Mouse (Mus musculus) CH12.LX (cell line): ENCODE data around the gene Pirb. TPM values are rescaled to one million over a fixed set of nuclear protein-coding genes. Genes with fewer than 3 reads are reported as not detected.

ENCODE experiments used
- DNase-seq: peaks from one replicate; pipeline ENCODE4 v3.0.0-alpha.2; 2013; ENCODE audit errors: extremely low read depth
- H3K27ac ChIP-seq: 2 replicates; pipeline ENCODE4 v1.5.1; 2012; ENCODE audit warnings: low read depth, mild to moderate bottlenecking, control low read depth, moderate library complexity; ENCODE audit not compliant: insufficient read depth
- H3K27me3 ChIP-seq: replicated peaks from 2 replicates; pipeline ENCODE3; 2012; ENCODE audit warnings: inconsistent platforms
- H3K36me3 ChIP-seq, 2 experiments: replicated peaks in 1 of 2; 2 replicates each; pipeline versions ENCODE3 to v1.6.1; 2012; ENCODE audit warnings: inconsistent platforms in 1 of 2, low read length in 1 of 2, mild to moderate bottlenecking in 1 of 2, mixed read lengths in 1 of 2, moderate library complexity in 1 of 2; ENCODE audit not compliant: control insufficient read depth in 1 of 2, insufficient read depth in 1 of 2
- H3K4me1 ChIP-seq, 2 experiments: 2 replicates each; pipeline ENCODE4 v1.6.1; 2012; ENCODE audit warnings: inconsistent platforms in 1 of 2, moderate library complexity in 1 of 2; ENCODE audit not compliant: insufficient read depth in 2 of 2, control insufficient read depth in 1 of 2
- H3K4me2 ChIP-seq: 2 replicates; pipeline ENCODE4 v1.6.1; 2012; ENCODE audit warnings: low read depth, mild to moderate bottlenecking, control low read depth; ENCODE audit not compliant: poor library complexity, insufficient read depth, severe bottlenecking
- H3K4me3 ChIP-seq, 3 experiments: fragments of 150-350 bp in 1 of 3; sonication (generic) in 1 of 3; replicated peaks in 1 of 3; 2 replicates each; pipeline versions ENCODE3 to v1.5.1; 2011 to 2012; ENCODE audit warnings: low read depth in 2 of 3, low read length in 2 of 3, mild to moderate bottlenecking in 2 of 3, moderate library complexity in 2 of 3, control low read depth in 1 of 3, improper control_type of control experiment in 1 of 3, inconsistent platforms in 1 of 3, mixed read lengths in 1 of 3; ENCODE audit not compliant: poor library complexity in 1 of 3
- H3K79me2 ChIP-seq: replicated peaks from 2 replicates; pipeline ENCODE4 v1.6.1; 2012; ENCODE audit warnings: mild to moderate bottlenecking, moderate library complexity; ENCODE audit not compliant: control insufficient read depth, poor library complexity, insufficient read depth, severe bottlenecking; ENCODE audit errors: extremely low read depth
- H3K9ac ChIP-seq: 2 replicates; pipeline ENCODE4 v1.6.1; 2012; ENCODE audit warnings: low read depth, mild to moderate bottlenecking, control low read depth, moderate library complexity; ENCODE audit not compliant: insufficient read depth
- H3K9me3 ChIP-seq: replicated peaks from 2 replicates; pipeline ENCODE3; 2012; ENCODE audit warnings: low read length, inconsistent platforms, mixed read lengths
- BHLHE40 ChIP-seq: IDR thresholded peaks from 2 replicates; pipeline ENCODE4 v1.6.1; 2011; ENCODE audit warnings: mild to moderate bottlenecking, low read depth, low read length, improper control_type of control experiment
- CHD1 ChIP-seq: IDR thresholded peaks from 2 replicates; pipeline ENCODE4 v1.6.1; 2012; ENCODE audit warnings: low read depth, low read length, improper control_type of control experiment, inconsistent platforms
- CHD2 ChIP-seq: IDR thresholded peaks from 2 replicates; pipeline ENCODE4 v1.6.1; 2011; ENCODE audit warnings: low read length, improper control_type of control experiment
- E2F4 ChIP-seq: IDR thresholded peaks from 2 replicates; pipeline ENCODE4 v1.6.1; 2011; ENCODE audit warnings: low read depth, low read length, improper control_type of control experiment; ENCODE audit not compliant: insufficient replicate concordance
- EP300 ChIP-seq: IDR thresholded peaks from 2 replicates; pipeline ENCODE4 v1.6.1; 2011; ENCODE audit warnings: low read length, improper control_type of control experiment
- HCFC1 ChIP-seq: IDR thresholded peaks from 2 replicates; pipeline ENCODE4 v1.6.1; 2012; ENCODE audit warnings: low read depth, mild to moderate bottlenecking, inconsistent platforms, low read length, improper control_type of control experiment
- JUND ChIP-seq: conservative IDR thresholded peaks from 2 replicates; pipeline ENCODE4 v1.6.1; 2011; ENCODE audit warnings: low read depth, low read length, improper control_type of control experiment
- KAT2A ChIP-seq: IDR thresholded peaks from 2 replicates; pipeline ENCODE4 v1.6.1; 2012; ENCODE audit warnings: low read length, improper control_type of control experiment, inconsistent platforms; ENCODE audit not compliant: insufficient replicate concordance
- MAFK ChIP-seq: IDR thresholded peaks from 2 replicates; pipeline ENCODE4 v1.6.1; 2011; ENCODE audit warnings: low read length, improper control_type of control experiment; ENCODE audit not compliant: insufficient replicate concordance
- MAZ ChIP-seq: IDR thresholded peaks from 2 replicates; pipeline ENCODE4 v1.6.1; 2012; ENCODE audit warnings: low read depth, mild to moderate bottlenecking, inconsistent platforms, low read length, improper control_type of control experiment, moderate library complexity
- MEF2A ChIP-seq: IDR thresholded peaks from 2 replicates; pipeline ENCODE4 v1.6.1; 2014; ENCODE audit warnings: low read depth, mild to moderate bottlenecking, inconsistent platforms, low read length, improper control_type of control experiment, borderline replicate concordance
- MXI1 ChIP-seq: IDR thresholded peaks from 2 replicates; pipeline ENCODE4 v1.6.1; 2011; ENCODE audit warnings: mild to moderate bottlenecking, low read depth, low read length, improper control_type of control experiment
- MYC ChIP-seq: IDR thresholded peaks from 2 replicates; pipeline ENCODE4 v1.6.1; 2011; ENCODE audit warnings: low read depth, mild to moderate bottlenecking, improper control_type of control experiment, low read length
- NELFE ChIP-seq: IDR thresholded peaks from 2 replicates; pipeline ENCODE4 v1.6.1; 2011; ENCODE audit warnings: low read depth, low read length, improper control_type of control experiment
- PAX5 ChIP-seq: IDR thresholded peaks from 2 replicates; pipeline ENCODE4 v1.6.1; 2012; ENCODE audit warnings: low read length, inconsistent platforms, mixed read lengths
- POLR2A ChIP-seq: IDR thresholded peaks from 2 replicates; pipeline ENCODE4 v1.6.1; 2011; ENCODE audit warnings: low read depth, mild to moderate bottlenecking, improper control_type of control experiment, low read length
- POLR2AphosphoS2 ChIP-seq: IDR thresholded peaks from 2 replicates; pipeline ENCODE4 v1.6.1; 2011; ENCODE audit warnings: low read depth, low read length, improper control_type of control experiment
- RAD21 ChIP-seq: IDR thresholded peaks from 2 replicates; pipeline ENCODE4 v1.6.1; 2011; ENCODE audit warnings: low read depth, mild to moderate bottlenecking, low read length, improper control_type of control experiment, moderate library complexity
- RCOR1 ChIP-seq: conservative IDR thresholded peaks from 2 replicates; pipeline ENCODE4 v1.6.1; 2012; ENCODE audit warnings: low read depth, mild to moderate bottlenecking, inconsistent platforms, low read length, improper control_type of control experiment
- SIN3A ChIP-seq: IDR thresholded peaks from 2 replicates; pipeline ENCODE4 v1.6.1; 2012; ENCODE audit warnings: low read length, improper control_type of control experiment, inconsistent platforms
- SMC3 ChIP-seq: IDR thresholded peaks from 2 replicates; pipeline ENCODE4 v1.6.1; 2011; ENCODE audit warnings: low read depth, low read length, improper control_type of control experiment
- TBP ChIP-seq: conservative IDR thresholded peaks from 2 replicates; pipeline ENCODE4 v1.6.1; 2011; ENCODE audit warnings: low read depth, low read length, improper control_type of control experiment
- USF1 ChIP-seq: IDR thresholded peaks from 2 replicates; pipeline ENCODE4 v1.6.1; 2014; ENCODE audit warnings: low read depth, mild to moderate bottlenecking, inconsistent platforms, low read length, improper control_type of control experiment
- USF2 ChIP-seq: conservative IDR thresholded peaks from 2 replicates; pipeline ENCODE4 v1.6.1; 2011; ENCODE audit warnings: low read depth, low read length, improper control_type of control experiment
- ZMIZ1 ChIP-seq: IDR thresholded peaks from 2 replicates; pipeline ENCODE4 v1.6.1; 2012; ENCODE audit warnings: low read depth, mild to moderate bottlenecking, inconsistent platforms, low read length, improper control_type of control experiment
- dilution Hi-C: fragments of 300-500 bp; cut with MboI; formaldehyde crosslinking; loops from 2 replicates; pipeline ENCODE4 v1.14.3; 2020; ENCODE audit warnings: low sequenced_read_pairs; ENCODE audit not compliant: extremely low pct_unique_long_range_greater_than_20kb, extremely low pct_ligation_motif_present
- in situ Hi-C: fragments of 300-500 bp; cut with MboI; formaldehyde crosslinking; loops from 3 replicates; pipeline ENCODE4 v1.14.3; 2019; ENCODE audit warnings: low sequenced_read_pairs, low pct_ligation_motif_present, low pct_unique_long_range_greater_than_20kb, mixed read lengths
- polyA plus RNA-seq: library from polyadenylated mRNA; unstranded; fragments of >175 nt; gene quantifications from 2 replicates; pipeline ENCODE4 v1.2.1, GENCODE M21; 2012; ENCODE audit warnings: low read depth; ENCODE audit not compliant: insufficient read length
- total RNA-seq, 2 experiments: library from RNA; depleted of rRNA; stranded (reverse); fragments of 300-350 nt in 1 of 2; fragments of >200 nt in 1 of 2; gene quantifications; 2 replicates each; pipeline ENCODE4 v1.2.3; 2012 to 2014

Pirb gene
- total and polyA plus RNA-seq, 3 experiments = 2.8 to 10.7 (median 5.0) TPM

DNA sequence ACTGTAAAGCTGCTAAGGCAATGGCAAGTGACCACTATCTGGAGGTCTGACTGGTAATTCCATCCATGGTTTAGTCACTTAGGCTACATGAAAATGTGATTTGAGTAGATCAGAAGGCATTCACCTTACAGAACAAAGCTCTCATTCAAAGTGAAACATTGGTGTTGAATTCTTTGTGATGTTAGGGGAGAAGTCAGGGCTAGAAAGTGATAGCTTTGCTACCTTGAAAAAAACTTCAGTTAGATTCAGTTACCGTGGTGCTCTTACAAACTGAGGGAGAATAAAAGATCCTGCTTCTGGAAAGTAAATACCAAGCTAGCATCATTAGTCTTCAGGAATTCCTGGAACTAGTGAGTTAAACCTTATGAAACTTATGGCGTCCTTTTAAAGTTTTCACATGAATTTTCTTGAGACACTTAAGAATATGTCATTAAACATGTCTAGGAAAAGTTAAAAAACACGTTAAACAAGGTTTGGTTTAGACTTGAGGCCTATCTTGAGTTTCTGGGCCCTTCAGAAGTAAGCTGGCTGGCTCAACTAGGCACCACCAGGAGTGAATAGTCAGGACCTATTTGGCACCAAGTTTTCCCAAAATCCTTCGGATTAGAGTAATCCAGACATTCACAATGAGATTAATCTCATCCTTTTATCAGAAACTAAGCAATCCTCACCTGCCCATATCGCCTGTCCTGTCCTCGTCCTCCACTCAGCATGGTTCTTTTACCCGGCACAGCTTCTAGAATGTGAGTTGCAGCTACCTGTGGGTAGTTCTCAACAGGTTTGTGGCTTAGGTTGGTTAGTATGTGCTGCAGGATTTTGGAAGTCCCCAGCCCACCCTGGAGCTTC, 12.4 kb downstream of the Pirb start:
- no peaks in the 10 kb centered on the region for H3K27me3 ChIP-seq
- dilution Hi-C loops = no loop called here
- TF ChIP-seq USF2 (peak; percentile 60), E2F4 (no peak), ZMIZ1 (peak; percentile 85; the same call in 1 of the 2 replicates), POLR2AphosphoS2 (peak; percentile 99), TBP (no peak), KAT2A (0 out of 2 replicates have a peak, but pooled peaks have one; percentile 56), MYC (peak; percentile 33; the same call in 1 of the 2 replicates), SMC3 (peak; percentile 15), RAD21 (no peak), MAFK (0 out of 2 replicates have a peak, but pooled peaks have one; percentile 55), BHLHE40 (0 out of 2 replicates have a peak, but pooled peaks have one; percentile 6), EP300 (no peak), HCFC1 (0 out of 2 replicates have a peak, but pooled peaks have one; percentile 21), CHD2 (peak; percentile 91), MXI1 (peak; percentile 61; the same call in 1 of the 2 replicates), RCOR1 (peak; percentile 86), JUND (0 out of 2 replicates have a peak, but pooled peaks have one; percentile 8), POLR2A (peak; percentile 88), USF1 (no peak), PAX5 (no peak), MAZ (peak; percentile 62; the same call in 1 of the 2 replicates), NELFE (peak; percentile 43; the same call in 1 of the 2 replicates), CHD1 (peak; percentile 94), SIN3A (0 out of 2 replicates have a peak, but pooled peaks have one; percentile 64), MEF2A (no peak)
- in situ Hi-C loops = no loop called here
- peaks cover 10 to 43% of the 10 kb centered on the region in 2 experiments for H3K4me1 ChIP-seq
- H3K4me3 ChIP-seq = no peak overlapping the region
- no peak overlapping the region for H3K4me2 ChIP-seq
- H3K9me3 ChIP-seq = no peaks in the 10 kb centered on the region
- H3K9ac ChIP-seq = no peak overlapping the region
- peaks cover 30% of the 10 kb centered on the region for H3K79me2 ChIP-seq
- H3K27ac ChIP-seq = no peak overlapping the region
- H3K36me3 ChIP-seq = peaks cover 31 to 36% of the 10 kb centered on the region in 2 experiments
- DNase-seq = peak; percentile 67
